Mouse (Mus musculus): Measurements from ENCODE around the gene C1rb. TPM values are rescaled to one million over a fixed set of nuclear protein-coding genes. Genes with fewer than 3 reads are reported as not detected.
"Not testable (repeated sequence)": the region's sequence is repeated elsewhere in the genome, so short reads cannot be mapped to it uniquely, and the experiment has no call there.

C1rb gene
- total RNA-seq (2021) = under 1 TPM; 0.30 to 0.44 TPM
- long read RNA-seq, experiment 1 = 0 reads
- long read RNA-seq, experiment 2 = 0 reads

DNA sequence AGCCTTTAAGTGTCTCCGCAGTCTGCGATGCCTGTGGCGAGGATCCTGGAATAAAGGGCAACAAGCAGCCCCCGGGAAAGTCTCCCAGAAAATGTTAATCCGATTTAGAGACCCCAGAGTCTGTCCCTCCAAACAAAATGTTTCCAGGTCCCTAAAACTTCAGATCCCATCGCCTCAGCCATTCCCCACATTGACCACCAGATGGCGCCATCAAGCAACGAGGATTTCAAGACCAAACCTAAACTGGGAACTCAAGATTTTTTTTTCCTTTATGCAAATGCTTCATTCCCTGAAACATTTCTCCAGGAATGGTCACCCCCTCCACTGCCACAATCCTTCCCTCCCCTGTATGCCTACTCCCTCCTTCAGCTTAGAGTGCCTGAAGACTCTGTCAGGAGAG, at the start of gene C1rb:
C1rb (plus strand) TSS at position 269 of the 400 bp plus-strand sequence.
- peak; percentile 66 to 69 for DNase-seq (ENCODE audit: low spot score in 2 of 2)

DNA sequence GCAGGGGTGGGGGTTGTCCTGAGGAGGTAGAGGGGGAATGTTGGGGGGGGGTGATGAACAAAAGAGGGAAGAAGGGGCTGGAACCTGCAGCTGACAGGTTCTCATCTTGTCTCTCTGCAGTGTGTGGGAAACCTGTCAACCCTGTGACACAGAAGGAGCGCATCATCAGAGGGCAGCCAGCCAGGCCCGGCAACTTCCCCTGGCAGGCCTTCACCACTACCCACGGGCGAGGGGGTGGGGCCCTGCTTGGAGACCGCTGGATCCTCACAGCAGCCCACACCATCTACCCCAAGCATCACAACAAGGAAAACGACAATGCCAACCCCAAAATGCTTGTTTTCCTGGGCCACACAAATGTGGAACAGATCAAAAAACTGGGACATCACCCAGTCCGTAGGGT, 48.0 kb upstream of the C1rb start:
- peak; percentile 77 to 79 for DNase-seq (ENCODE audit: low spot score in 2 of 2)

DNA sequence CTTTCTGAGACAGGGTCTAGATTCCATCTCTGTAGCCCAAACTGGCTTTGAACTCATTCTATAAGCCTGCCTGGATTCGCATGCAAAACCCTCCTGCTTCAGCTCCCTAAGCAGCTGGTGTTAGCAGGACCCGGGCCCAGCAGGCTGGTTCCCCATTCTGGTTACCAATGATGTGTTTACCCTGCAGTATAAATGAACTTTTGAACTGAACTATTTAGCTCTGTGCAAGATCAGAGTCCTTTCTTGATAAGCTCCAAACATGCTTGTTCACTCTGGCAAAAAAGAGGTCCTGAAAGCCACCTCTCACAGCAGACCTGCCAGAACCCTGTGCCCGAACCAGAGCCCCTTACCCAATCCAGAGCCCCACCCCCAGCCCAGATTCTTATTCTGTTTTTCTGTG, 42.2 kb upstream of the C1rb start:
- no peak for DNase-seq (ENCODE audit: low spot score in 2 of 2)

DNA sequence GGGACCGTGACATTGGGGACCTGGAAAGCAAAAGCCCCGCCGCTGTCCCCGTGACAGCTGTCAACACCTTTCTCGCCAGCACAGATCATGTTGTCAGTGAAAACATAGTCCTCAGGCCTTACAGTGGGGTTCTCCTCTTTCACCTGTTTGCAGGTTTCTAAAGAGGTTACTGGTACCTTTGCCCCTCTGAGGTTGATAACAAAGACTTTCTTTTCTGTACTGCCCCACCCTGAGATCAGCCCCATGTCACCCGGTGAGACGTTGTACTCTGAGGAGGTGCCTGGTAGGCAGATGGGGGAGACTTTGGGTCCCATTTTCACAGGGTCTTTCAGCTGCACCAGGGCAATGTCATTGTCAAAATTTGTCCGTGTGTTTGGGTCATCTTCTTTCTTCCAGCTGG, 39.0 kb upstream of the C1rb start:
- no peak for DNase-seq (ENCODE audit: low spot score in 2 of 2)

DNA sequence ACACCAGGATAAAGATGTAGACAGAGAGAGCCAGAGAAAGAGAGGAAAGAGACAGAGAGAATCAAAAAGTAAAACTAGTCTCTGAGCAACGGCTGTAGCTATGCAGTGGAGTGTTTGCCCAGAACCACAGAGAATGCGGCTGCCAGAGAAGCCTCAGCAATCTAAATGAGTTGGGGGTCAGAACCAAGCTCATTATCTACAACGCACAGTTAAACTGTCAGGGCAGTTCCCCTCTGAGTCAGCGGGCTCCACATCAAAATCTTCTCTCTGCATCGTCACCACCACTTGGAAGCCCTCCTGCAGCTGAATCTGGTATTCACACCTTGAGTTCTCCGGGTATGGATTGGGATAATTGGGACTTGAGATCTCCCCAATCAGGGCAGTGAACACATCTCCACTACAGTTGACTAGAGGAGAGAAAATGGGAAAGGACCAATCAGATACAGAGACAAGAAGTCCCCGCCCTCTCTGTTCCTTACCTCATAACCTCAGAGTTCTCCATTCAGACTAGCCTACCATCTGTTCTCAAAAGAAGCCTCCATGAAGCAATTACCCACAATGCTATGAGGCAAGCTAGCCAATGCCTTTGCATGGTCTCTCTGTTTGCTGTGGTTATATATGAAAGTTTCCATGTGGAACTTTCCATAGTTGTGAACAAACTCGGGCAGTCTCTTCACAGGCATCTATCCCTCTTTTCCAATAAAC, 33.8 kb upstream of the C1rb start:
- not testable (repeated sequence) for DNase-seq (ENCODE audit: low spot score in 2 of 2)

DNA sequence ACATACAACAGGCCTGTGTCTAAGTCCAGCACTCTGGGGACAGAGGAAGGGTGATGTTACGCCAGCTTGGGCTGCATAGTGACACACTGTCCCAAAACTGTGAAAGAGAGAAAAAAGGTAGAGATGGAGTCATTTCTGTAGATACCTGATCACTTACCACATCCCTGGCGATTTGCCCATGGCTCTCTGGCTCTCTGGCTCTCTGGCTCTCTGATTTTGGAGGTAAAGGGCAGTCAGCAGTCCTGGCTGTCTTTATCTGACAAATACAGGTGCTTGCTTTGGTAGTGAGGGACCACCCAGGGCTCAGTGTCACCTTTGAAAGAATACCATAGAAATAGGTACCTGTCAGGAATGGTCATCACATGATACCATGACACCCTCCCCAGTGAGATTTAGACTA, 28.9 kb upstream of the C1rb start:
- DNase-seq (ENCODE audit: low spot score in 2 of 2) = not testable (repeated sequence)

DNA sequence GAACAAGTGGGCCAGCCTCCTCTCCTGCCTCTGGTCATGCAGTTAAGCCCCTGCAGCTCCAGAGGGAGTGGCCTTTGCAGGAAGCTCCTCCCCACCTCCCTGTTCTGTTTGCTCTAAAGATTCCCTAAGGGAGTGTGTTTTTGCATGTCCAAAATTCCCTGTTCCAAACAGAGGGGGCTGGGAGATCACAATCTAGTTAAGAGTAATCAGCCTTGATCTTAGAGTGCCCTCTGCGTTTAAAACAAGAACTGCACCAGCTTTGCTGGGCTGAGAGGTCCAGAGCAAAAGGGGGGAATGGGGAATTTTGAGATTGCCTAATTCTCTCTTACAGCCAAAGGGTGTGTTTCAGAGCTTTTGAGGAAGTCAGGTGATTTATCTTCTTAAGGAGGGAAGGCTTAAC, 27.8 kb upstream of the C1rb start, which contains the start of gene C1s1:
C1s1 (minus strand) TSS at position 76 of the 400 bp plus-strand sequence.
- DNase-seq (ENCODE audit: low spot score in 2 of 2) = peak; percentile 46 to 70

DNA sequence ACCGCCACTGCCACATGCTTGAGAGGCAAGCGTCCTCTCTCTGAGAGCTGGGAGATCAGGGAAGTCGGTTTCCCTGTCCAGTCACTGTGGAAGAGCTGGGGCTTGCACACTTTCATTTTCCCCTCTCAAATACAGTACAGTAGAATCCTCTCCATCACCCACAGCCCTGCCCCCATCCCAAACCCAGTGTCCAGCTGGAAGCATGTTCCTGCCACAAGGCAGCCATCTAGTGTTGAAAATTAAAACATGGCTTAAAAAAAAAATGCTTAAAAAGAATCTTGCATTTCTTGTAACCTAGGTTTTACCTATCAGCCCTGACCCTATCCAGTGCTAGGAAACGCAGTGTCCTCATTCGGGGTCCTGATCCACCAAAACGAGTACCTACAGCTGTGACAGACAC, 25.6 kb upstream of the C1rb start:
- DNase-seq (ENCODE audit: low spot score in 2 of 2) = peak in 1 of 2 experiments; percentile 14

DNA sequence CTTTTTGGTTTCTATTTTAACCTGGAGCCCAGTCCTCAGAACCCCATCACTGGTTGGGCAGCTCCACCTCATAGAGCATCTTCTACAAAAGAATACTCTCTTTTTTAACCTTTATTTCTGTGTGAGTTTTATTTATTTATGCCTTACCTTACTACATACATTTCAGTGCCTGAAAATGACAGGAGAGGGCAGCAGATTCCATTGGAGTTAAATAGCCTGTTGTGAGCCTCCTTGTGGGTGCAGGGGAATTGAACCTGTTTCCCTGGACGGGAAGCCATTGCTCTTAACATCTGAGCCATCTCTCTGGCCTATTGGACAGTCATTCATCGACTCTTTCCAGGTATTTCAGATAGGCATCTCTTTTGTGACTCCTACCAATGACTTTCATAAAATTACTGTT, 24.7 kb upstream of the C1rb start:
- DNase-seq (ENCODE audit: low spot score in 2 of 2) = no peak

DNA sequence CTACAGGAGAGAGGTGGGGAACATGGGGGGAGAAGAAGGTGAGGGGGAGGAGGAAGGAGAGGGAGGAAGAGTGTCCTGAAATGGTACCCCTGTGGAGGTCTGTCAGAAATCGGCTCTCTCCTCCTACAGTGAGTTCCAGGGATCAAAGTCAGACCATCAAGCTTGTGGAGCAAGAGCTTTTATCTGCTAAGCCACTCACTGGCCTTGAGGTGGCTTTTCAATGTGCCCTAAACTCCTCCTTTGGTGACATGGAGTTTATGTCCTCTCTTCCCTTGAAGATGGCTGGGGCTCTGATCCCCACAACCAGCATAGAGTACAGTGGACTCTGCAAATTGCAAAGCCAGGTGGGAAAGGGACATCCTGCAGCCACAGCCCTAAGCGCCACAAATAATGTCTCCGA, 22.1 kb upstream of the C1rb start:
- DNase-seq (ENCODE audit: low spot score in 2 of 2) = not testable (repeated sequence)

DNA sequence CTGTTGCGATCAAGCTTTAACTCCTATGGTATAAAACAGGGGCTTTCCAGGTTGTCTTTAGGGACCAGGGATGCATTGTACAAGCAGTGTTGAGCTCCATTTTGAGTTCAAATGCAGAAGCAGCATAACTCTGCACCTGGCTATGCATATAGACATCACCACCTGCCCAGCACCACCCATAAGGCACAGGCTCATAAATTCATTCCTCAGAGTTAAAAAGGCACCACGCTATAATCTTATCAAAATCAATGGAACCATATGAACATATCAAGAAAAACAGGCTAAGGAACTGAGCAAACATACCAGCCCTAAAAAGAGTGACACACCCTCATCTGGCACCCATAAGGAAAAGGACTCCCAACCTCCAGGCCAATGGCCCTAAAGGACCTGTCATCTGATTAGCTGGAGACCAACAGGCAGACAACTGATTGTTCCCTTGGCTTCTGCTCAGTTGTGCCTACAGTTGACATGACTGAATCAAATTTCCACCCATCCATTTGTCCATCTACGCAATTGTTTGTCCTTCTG, 21.0 kb upstream of the C1rb start:
- DNase-seq (ENCODE audit: low spot score in 2 of 2) = no peak

DNA sequence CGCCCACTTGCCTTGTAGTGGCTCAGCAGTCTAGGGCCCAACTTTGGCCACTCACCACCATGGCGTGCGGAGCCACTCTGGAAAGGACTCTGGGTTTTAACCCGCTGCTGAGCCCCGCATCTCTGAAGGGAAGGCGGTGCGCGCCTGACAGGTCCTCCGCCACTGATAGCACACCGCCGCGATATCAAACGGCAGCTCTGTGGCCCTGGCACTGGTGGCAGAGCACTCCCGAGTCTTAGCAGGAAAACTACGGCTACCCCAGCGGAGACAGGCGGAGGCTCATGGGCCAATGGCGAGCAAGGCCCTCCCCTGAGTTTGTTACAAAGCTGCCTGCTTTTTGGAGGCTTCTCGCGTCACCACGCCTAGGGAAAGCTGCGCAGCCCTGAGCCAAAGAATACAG, 17.3 kb upstream of the C1rb start:
- DNase-seq (ENCODE audit: low spot score in 2 of 2) = no peak

DNA sequence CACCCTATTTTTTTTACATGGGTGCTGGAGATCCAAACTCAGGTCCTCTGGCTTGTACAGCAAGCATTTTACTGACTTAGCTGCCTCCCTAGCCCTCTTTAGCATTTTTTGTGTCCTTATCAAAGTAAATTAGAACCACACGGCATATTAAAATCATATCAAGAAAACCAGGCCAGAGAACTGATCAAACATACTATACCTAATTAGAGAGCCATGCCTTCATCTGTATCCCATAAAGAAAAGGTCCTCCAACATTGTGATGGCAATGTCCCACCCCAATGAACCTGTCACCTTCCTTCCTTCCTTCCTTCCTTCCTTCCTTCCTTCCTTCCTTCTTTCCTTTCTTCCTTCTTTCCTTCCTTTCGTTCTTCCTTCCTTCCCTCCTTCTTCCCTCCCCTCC, 14.1 kb upstream of the C1rb start:
- not testable (repeated sequence) for DNase-seq (ENCODE audit: low spot score in 2 of 2)

DNA sequence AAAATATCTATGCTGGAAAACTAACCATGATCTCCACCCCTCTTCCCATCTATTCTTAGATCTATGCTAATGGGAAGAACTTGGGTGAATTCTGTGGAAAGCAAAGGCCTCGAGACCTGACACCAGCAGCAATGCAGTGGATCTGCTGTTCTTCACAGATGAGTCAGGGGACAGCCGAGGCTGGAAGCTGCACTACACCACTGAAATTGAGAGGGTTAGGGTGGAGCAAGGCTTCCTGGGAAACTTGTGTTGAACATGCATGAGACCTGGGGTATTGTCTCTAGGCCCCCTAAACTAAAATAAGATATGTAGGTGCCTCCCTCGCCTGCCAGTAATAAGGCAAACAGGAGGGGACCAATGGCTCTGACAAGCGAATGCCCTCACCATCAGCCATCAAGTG, 8.9 kb upstream of the C1rb start:
- not testable (repeated sequence) for DNase-seq (ENCODE audit: low spot score in 2 of 2)

DNA sequence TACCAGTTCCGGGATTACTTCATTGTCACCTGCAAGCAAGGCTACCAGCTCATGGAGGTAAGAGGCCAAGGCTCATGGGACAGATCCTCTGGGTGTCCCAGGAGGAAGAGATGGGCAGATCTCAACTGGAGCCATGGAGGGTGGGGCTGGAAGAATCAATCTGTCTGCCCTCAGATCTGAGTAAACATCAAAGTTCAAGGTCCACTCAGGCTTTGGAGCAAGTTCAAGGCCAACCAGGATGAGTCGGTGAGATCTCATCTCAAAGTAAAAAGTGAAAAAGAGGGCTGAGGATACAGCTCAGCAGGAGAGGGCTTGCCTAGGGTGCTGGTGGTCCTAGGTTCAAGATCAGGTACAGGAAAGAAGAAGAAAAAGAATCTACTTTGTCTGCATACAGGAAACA, 8.5 kb upstream of the C1rb start:
- DNase-seq (ENCODE audit: low spot score in 2 of 2) = not testable (repeated sequence)

DNA sequence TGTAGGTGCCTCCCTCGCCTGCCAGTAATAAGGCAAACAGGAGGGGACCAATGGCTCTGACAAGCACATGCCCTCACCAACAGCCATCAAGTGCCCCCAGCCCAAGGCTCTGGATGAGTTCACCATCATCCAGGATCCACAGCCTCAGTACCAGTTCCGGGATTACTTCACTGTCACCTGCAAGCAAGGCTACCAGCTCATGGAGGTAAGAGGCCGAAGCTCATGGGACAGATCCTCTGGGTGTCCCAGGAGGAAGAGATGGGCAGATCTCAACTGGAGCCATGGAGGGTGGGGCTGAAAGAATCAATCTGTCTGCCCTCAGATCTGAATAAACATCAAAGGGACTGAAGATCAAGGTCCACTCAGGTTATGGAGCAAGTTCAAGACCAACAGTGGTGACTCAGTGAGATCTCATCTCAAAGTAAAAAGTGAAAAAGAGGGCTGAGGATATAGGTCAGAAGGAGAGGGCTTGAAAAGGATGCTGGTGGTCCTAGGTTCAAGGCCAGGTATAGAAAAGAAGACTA, 5.1 kb downstream of the C1rb start:
- not testable (repeated sequence) for DNase-seq (ENCODE audit: low spot score in 2 of 2)

DNA sequence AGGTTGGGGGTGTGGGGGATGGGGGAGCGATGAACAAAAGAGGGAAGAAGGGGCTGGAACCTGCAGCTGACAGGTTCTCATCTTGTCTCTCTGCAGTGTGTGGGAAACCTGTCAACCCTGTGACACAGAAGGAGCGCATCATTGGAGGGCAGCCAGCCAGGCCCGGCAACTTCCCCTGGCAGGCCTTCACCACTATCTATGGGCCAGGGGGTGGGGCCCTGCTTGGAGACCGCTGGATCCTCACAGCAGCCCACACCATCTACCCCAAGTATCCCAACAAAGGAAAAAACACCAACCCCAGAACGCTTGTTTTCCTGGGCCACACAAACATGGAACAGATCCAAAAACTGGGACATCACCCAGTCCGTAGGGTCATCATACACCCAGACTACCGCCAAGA, 10.1 kb downstream of the C1rb start:
- not testable (repeated sequence) for DNase-seq (ENCODE audit: low spot score in 2 of 2)

DNA sequence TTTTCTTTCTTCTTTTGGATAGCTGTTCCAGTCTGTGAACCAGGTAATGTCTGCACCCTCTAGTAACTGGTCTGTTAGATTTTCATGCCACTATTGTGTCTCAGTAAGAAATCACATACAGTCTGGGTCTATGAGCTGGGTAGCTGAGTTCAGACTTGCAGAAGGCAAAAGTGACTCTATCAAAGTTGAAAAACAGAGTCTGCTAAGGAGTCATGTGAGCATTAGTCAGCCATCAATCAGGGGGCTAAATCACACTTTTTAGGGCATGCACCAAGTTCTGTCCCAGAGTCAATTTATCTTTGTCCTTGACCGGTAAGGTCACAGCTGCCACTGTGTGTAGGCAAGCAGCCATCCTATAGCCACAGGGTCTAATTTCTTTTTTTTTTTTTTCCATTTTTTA, 12.1 kb downstream of the C1rb start:
- no peak for DNase-seq (ENCODE audit: low spot score in 2 of 2)

DNA sequence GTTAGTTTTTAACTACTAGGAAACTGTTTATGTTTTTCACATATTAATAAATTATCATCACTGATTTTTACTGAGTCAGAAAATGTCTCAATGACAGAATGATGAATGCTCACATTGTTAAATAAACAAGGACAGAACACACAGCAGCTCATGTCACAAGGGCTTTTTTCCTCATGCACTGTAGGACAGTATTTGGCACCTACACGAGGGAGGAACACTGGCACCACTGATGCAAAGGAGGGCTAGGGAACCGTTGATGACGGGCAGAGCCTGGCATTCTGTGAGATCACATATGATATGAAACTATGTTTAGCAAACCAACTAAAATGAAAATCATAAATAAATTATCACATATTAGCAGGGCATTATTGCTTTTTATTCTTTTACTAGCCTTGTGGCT, 14.8 kb downstream of the C1rb start:
- no peak for DNase-seq (ENCODE audit: low spot score in 2 of 2)

DNA sequence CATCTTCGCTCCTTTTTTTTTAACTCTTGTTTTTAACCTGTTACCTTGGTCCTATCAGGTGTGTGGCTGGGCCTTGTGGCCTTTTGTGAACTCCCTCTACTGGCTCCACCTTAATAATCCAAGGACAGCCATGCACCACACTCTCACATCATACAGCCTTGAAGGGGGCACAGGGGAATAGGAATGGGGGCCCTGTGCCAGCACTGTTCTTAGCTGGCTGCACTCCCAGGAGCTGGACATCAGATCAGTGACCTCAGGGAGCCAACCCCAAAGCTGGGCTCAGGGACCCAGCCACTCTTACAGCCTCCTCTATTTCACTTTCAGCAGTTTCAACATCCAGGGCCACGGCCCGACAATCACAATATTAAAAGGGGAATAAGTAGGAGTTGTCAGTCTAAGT, 15.7 kb downstream of the C1rb start:
- no peak for DNase-seq (ENCODE audit: low spot score in 2 of 2)

DNA sequence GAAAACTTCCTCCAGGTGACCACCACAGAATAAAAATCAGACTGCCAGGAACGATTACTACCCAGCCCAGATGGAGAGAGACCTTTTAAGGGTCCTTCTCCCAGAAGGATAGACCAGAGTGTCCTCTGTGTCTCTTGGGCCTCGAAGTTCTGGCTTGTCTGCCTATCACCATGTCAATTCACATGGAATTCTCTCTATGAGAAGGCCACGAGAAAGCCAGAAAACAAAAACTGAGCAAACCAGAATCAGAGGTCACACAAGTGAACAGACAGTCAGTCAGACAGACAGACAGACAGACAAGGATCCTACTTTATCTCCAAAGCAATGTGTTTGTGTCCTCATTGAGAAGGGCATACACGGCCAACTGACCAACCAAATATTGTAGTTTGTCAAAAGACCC, 16.2 kb downstream of the C1rb start:
- DNase-seq (ENCODE audit: low spot score in 2 of 2) = no peak

DNA sequence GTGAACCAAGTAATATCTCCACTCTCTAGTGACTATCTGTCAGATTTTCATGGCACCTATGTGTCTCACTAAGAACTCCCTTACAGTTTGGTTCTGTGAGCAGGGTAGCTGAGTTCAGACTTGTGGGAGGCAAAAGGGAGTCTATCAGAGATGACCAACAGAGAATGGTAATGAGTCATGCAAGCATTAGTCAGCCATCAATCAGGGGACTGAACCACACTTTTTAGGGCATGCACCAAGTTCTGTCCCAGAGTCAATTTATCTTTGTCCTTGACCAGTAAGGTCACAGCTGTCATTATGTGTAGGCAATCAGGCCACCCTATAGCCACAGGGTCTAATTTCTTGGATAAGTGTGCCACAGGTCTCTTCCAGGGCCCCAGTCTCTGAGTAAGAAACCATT, 18.7 kb downstream of the C1rb start:
- DNase-seq (ENCODE audit: low spot score in 2 of 2) = no peak

DNA sequence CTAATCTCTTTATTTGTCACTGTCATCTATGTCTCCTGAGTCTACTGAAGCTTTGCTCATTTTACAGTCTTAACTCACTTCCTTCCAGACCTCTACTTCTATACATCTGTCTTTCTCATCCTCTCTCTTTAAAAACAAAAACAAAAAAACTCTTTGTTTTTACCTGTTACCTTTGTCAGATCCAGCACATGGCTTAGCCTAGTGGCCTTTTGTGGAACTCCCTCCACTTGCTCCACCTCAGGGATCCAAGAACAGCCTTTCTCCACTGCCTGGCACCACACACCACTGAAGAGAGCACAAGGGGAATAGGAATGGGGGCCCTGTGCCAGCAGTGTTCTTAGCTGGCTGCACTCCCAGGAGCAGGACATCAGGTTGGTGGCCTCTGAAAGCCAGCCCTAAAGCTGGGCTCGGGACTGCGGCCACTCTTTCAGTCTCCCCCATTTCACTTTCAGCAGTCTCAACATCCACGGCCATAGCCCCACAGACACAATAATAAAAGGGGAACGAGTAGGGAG, 22.1 kb downstream of the C1rb start:
- no peak for DNase-seq (ENCODE audit: low spot score in 2 of 2)
